Mouse (Mus musculus) heart, postnatal 0 days (tissue): ENCODE measurements around the gene Scn8a.

Experiments
- CTCF ChIP-seq: IDR thresholded peaks from 2 replicates; pipeline ENCODE4 v1.5.1; 2016; ENCODE audit warnings: antibody characterized with exemption, control low read depth, low read depth
- EP300 ChIP-seq: IDR thresholded peaks from 2 replicates; pipeline ENCODE4 v1.6.1; 2016; ENCODE audit warnings: antibody characterized with exemption, low read depth

DNA sequence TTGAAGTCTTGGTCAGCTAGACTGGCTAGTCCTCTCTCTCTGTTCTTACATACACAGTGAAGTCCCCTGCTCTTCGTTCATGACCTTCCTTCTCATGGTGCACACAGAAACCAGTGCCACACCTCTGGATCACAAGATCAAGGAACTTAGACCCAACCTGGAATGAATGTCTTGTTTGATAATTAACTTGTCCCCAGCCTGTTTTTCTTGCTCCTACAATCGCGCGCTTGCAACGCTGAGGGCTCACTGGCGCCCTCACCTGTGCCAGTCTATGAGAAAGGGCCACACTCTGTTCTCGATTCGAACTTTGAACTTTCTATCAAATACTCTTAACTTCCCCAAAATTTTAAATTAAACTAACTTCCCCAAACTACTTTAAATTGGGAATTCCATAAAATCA lies 47.8 kb upstream of the Scn8a start:
- TF ChIP-seq EP300 (no peak), CTCF (no peak)
